Comparison of ENCODE assay signal across 16 mouse cellular contexts in genomic region chr9:100991321-100991720, GRCm38 (mm10).
"Had no signal": no experiment of that assay in that cellular context is flagged by ENCODE, and none has a peak within 500 bp of the region (broad histone marks: within the 10 kb centered on the region; RNA-seq: fewer than 3 reads in every experiment).

No protein-coding gene starts in this region.

- DNase-seq: kidney, adult 18-20 months; kidney, postnatal 25 days; left cerebral cortex, postnatal 4 days; liver, embryonic 13.5 days; lung, adult 2 months; lung, postnatal 36 days; spleen, adult 18-20 months; thymus, postnatal 25 days had no signal

- H3K4me1 ChIP-seq: limb, embryonic 12.5 days; limb, embryonic 15.5 days; midbrain, embryonic 10.5 days; midbrain, embryonic 13.5 days; stomach, embryonic 15.5 days had no signal

- H3K9me3 ChIP-seq: limb, embryonic 15.5 days; liver, embryonic 13.5 days; megakaryocyte, embryonic 14.5 days; stomach, embryonic 15.5 days had no signal

- H3K4me3 ChIP-seq: limb, embryonic 12.5 days; limb, embryonic 15.5 days; liver, embryonic 13.5 days; megakaryocyte, embryonic 14.5 days; midbrain, embryonic 10.5 days; midbrain, embryonic 13.5 days; stomach, embryonic 15.5 days had no signal

- ATAC-seq: lung, postnatal 0 days; midbrain, embryonic 13.5 days had no signal

- H3K27me3 ChIP-seq: limb, embryonic 12.5 days; limb, embryonic 15.5 days; liver, embryonic 13.5 days; megakaryocyte, embryonic 14.5 days; midbrain, embryonic 13.5 days; stomach, embryonic 15.5 days had no signal

- H3K27ac ChIP-seq: kidney, postnatal 0 days; limb, embryonic 12.5 days; limb, embryonic 15.5 days; liver, embryonic 13.5 days; midbrain, embryonic 10.5 days; midbrain, embryonic 13.5 days; stomach, embryonic 15.5 days had no signal

- H3K4me2 ChIP-seq: limb, embryonic 12.5 days; limb, embryonic 15.5 days; liver, embryonic 13.5 days; midbrain, embryonic 13.5 days; stomach, embryonic 15.5 days had no signal

- H3K9ac ChIP-seq: limb, embryonic 12.5 days; limb, embryonic 15.5 days; liver, embryonic 13.5 days; midbrain, embryonic 13.5 days; stomach, embryonic 15.5 days had no signal
